Mouse (Mus musculus): ENCODE measurements around the gene Cel. TPM values are rescaled to one million over a fixed set of nuclear protein-coding genes. Genes with fewer than 3 reads are reported as not detected.

Cel gene
- total and polyA plus RNA-seq, 2 experiments from 2014 or later: not detected

DNA sequence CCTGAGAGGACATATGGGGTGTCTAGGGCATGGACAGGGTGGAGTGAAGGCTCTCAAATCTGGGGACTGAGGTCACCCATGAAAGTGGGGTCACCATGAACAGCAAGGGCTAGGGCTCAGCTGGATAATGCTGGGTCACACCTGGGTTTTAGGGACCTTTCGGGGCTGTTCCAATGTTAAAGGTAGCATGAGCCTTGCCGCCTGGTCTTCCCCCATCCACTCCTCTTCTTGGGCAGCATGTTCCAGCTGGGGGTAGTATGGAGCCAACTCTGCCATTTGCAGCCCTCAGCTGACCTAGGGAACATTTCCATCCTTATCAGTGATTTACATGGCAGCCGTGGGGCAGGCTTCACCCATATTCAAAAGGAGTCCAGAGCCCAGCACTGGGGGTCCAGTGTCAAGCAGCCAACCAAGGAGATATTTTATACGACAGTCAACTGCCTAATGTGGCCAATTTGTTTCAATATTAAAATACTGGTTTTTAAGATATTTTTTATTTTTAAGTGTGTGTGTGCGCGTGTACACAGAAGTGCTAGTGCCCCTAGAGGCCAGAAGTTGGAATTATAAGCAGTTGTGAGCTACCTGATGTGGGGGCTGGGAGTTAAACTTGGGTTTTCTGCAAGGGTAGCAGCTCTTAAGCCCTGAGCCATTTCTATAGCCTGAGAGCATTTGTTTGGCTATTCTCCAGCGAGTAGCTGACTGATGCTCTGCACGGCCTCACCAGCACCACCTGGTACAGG lies 43.6 kb upstream of the Cel start:
- Histone ChIP-seq H3K9me3 (ENCODE audit: low read length) (no peaks in the 10 kb centered on the region), H3K27me3 (ENCODE audit: insufficient read depth, low read length) (no peaks in the 10 kb centered on the region), H3K4me2 (ENCODE audit: low read depth, low read length) (no peak overlapping the region), H3K4me1 (ENCODE audit: insufficient read depth, low read length) (no peaks in the 10 kb centered on the region), H3K36me3 (ENCODE audit: insufficient read depth, low read length) (no peaks in the 10 kb centered on the region), H3K27ac (no peak overlapping the region), H3K9ac (replicated peaks; ENCODE audit: low read length) (no peak overlapping the region), H3K4me3 (ENCODE audit: low read length) (no peak overlapping the region)
- ATAC-seq (no peak), DNase-seq (ENCODE audit: low spot score) (peak; percentile 37)
- WGBS: 68% methylated on average over 8 of the region's 8 CpGs
- peak; percentile 46; the same call in 1 of the 2 replicates for TF ChIP-seq CTCF (IDR thresholded peaks at IDR 0.05; ENCODE audit: low read depth)

DNA sequence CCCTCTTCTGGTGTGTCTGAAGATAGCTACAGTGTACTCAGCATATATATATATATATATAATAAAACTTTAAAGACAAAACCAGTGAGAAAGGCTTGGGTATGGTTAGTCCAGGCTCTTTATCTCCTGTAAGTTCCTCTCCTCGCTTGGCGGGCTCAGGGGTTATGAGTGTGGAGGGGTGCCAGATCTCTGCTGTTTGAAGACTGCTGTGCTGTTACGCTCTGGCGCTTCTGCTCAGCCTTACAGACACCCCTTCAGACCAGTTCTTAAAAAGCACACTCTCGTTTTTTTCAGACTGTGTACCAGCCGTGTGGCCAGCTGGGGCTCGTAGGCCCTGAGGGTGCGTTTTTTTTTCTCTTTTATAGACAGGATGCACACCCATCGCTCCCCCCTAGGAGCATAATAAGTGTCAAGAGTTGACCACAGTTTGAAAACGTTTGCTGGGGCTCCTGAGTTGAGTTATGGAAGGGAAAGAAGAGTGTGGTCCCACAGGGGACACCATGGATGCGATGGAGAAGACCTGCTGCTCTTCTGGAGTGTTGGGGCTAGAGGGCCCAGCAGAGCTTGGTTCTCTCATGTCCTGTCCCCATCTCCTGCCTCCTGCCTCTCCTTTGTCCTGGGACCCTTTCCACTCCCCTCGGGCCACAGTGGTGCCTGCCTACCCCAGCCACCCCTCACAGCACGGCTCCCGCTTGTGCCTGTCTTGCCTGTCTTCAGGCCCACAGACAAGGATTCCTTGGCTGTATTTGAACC lies 42.8 kb upstream of the Cel start:
- Histone ChIP-seq H3K36me3 (ENCODE audit: insufficient read depth, low read length) (no peaks in the 10 kb centered on the region), H3K9me3 (ENCODE audit: low read length) (no peaks in the 10 kb centered on the region), H3K27me3 (ENCODE audit: insufficient read depth, low read length) (no peaks in the 10 kb centered on the region), H3K9ac (replicated peaks; ENCODE audit: low read length) (no peak overlapping the region), H3K4me2 (ENCODE audit: low read depth, low read length) (no peak overlapping the region), H3K4me3 (ENCODE audit: low read length) (no peak overlapping the region), H3K4me1 (ENCODE audit: insufficient read depth, low read length) (no peaks in the 10 kb centered on the region), H3K27ac (no peak overlapping the region)
- WGBS: 51% methylated on average over 14 of the region's 14 CpGs
- ATAC-seq (no peak), DNase-seq (ENCODE audit: low spot score) (peak; percentile 25)
- TF ChIP-seq CTCF (IDR thresholded peaks at IDR 0.05; ENCODE audit: low read depth): no peak

DNA sequence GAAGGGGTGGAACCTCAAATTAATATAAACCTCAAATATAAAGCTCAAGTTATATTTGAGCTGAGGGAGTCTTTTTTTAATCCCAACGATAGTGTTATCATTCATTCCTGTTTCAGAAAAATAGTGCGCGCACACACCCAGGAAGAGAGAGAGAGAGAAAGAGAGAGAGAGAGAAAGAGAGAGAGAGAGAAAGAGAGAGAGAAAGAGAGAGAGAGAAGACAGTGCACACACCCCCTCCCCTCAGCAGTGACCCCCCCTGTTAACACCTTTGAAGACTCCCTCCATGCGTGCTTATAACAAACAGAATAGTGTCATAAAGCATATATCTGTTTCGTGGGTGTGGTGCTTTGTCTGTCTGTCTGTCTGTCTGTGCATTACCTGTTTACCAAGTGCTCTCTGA lies 40.3 kb upstream of the Cel start:
- TF ChIP-seq CTCF (IDR thresholded peaks at IDR 0.05; ENCODE audit: low read depth): no peak
- WGBS: 93% methylated on average over 5 of the region's 5 CpGs
- H3K36me3 ChIP-seq (ENCODE audit: insufficient read depth, low read length): no peaks in the 10 kb centered on the region
- no peak overlapping the region for H3K4me3 ChIP-seq (ENCODE audit: low read length)
- ATAC-seq (no peak), DNase-seq (ENCODE audit: low spot score) (no peak)
- H3K27me3 ChIP-seq (ENCODE audit: insufficient read depth, low read length): no peaks in the 10 kb centered on the region
- H3K9me3 ChIP-seq (ENCODE audit: low read length): no peaks in the 10 kb centered on the region
- H3K9ac ChIP-seq (replicated peaks; ENCODE audit: low read length): no peak overlapping the region
- no peak overlapping the region for H3K4me2 ChIP-seq (ENCODE audit: low read depth, low read length)
- H3K4me1 ChIP-seq (ENCODE audit: insufficient read depth, low read length): no peaks in the 10 kb centered on the region
- no peak overlapping the region for H3K27ac ChIP-seq

DNA sequence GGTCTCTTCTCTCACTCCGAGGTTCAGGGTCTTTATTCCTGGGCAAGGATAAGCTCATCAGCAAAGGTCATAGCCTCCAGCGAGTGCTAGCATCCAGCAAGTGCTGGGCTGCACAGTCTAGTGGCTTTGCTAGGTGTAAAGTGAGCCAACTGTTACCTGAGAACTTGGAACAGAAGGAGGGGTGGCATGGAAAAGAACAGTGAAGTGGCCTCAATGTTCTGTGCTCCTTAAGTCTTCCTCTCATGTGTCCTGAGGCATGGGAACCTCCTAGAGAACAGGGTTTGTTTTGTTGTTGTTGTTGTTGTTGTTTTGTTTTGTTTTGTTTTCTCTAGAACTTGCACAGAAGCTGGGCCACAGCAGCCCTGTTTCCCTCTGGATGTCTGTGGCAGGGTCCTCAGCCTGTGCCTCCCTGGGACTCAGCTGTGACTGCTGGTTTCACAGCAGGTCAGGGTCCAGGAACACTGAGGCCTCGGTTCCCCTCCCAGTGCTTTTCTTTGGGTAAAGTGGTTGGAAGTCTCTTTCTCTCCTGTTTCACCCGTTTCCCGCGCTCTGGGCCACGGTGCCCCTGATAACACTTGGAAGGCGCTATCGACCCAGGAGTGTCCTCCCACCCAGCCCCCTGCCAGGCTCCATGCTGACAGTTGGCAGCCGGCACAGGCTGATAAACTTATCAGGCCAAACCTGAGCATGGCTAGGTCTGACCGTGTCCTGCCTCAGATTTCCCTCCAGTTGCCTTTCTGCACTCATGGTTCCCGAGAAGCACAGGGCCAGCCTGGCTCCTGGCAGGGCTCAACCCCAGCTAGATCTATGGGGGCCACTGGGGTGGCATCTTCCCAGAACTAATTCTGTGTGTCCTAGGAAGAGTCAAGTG lies 38.8 kb upstream of the Cel start:
- no peak for ATAC-seq
- DNase-seq (ENCODE audit: low spot score): no peak
- Histone ChIP-seq H3K9me3 (ENCODE audit: low read length) (no peaks in the 10 kb centered on the region), H3K4me3 (ENCODE audit: low read length) (no peak overlapping the region), H3K4me1 (ENCODE audit: insufficient read depth, low read length) (no peaks in the 10 kb centered on the region), H3K27me3 (ENCODE audit: insufficient read depth, low read length) (no peaks in the 10 kb centered on the region), H3K4me2 (ENCODE audit: low read depth, low read length) (no peak overlapping the region), H3K9ac (replicated peaks; ENCODE audit: low read length) (no peak overlapping the region), H3K36me3 (ENCODE audit: insufficient read depth, low read length) (no peaks in the 10 kb centered on the region), H3K27ac (no peak overlapping the region)
- 62% methylated on average over 12 of the region's 12 CpGs for WGBS
- TF ChIP-seq CTCF (IDR thresholded peaks at IDR 0.05; ENCODE audit: low read depth): no peak

DNA sequence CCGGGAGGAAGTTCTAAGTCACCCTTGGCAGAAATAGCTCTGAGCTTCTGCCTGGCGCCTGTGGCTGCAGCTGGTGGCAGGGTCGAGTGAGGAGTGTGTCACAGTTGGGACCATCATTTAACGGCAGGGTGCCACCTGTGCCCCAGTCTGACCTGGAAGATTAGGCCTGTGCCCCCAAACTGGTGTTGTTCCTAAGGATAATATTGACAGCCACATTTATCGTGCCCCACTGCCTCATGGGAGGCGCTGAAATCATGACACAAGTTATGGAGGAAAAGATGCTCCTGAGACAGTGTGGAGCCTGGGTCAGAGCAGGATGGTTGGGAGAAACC lies 36.3 kb upstream of the Cel start:
- Histone ChIP-seq H3K4me2 (ENCODE audit: low read depth, low read length) (no peak overlapping the region), H3K9ac (replicated peaks; ENCODE audit: low read length) (no peak overlapping the region), H3K27me3 (ENCODE audit: insufficient read depth, low read length) (no peaks in the 10 kb centered on the region), H3K27ac (no peak overlapping the region), H3K4me1 (ENCODE audit: insufficient read depth, low read length) (no peaks in the 10 kb centered on the region), H3K9me3 (ENCODE audit: low read length) (no peaks in the 10 kb centered on the region), H3K36me3 (ENCODE audit: insufficient read depth, low read length) (no peaks in the 10 kb centered on the region), H3K4me3 (ENCODE audit: low read length) (no peak overlapping the region)
- ATAC-seq (no peak), DNase-seq (ENCODE audit: low spot score) (no peak)
- TF ChIP-seq CTCF (IDR thresholded peaks at IDR 0.05; ENCODE audit: low read depth): no peak
- WGBS: 78% methylated on average over 6 of the region's 6 CpGs

DNA sequence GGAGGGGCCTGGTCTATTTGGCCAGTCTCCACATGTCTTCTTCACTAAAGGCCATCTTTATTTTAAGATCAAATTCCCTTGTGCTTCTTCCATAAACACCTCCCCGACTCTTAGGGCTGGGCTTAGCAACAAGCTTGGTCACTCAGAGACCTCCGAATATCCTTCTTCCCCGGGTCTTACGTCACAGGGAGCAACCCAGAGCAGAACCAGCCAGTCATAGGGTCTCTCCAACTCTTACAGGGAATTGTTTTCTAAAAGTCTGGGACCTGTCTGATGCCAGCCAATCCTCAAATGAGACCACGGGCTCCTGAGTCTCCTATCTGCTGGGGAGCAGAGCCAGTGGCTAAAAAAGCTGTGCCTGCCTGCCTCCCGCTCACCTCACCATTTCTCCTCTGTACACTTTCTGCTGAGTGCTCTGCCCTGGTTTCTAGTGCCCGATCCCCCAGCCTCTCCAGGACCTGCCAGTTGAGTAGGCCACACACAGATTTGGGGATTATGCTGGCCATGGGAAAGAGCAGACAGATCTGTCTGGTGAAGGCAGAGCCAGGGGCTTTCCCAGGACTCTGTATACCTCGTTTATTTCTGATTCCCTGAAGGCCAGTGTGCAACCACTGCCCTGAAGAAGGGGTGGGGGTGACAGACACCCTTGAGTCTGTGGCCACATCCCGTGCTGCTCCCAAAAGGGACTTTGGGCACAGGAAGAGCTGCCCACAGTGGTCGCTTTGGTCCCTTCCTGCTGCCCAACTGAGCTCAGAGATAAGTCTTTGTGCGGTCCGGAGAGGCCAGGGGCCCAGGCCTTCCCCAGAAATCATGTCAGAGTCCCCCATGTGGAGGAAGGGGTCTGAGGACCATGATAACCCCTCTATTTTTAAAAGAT lies 35.7 kb upstream of the Cel start:
- WGBS: 68% methylated on average over 12 of the region's 12 CpGs
- TF ChIP-seq CTCF (IDR thresholded peaks at IDR 0.05; ENCODE audit: low read depth): no peak

More for the DNA sequence above, 35.7 kb upstream of the Cel start:
- H3K9me3 ChIP-seq (ENCODE audit: low read length): no peaks in the 10 kb centered on the region
- no peak overlapping the region for H3K4me3 ChIP-seq (ENCODE audit: low read length)
- H3K9ac ChIP-seq (replicated peaks; ENCODE audit: low read length): no peak overlapping the region
- no peaks in the 10 kb centered on the region for H3K36me3 ChIP-seq (ENCODE audit: insufficient read depth, low read length)
- no peak overlapping the region for H3K4me2 ChIP-seq (ENCODE audit: low read depth, low read length)
- H3K27me3 ChIP-seq (ENCODE audit: insufficient read depth, low read length): no peaks in the 10 kb centered on the region
- no peaks in the 10 kb centered on the region for H3K4me1 ChIP-seq (ENCODE audit: insufficient read depth, low read length)
- ATAC-seq (no peak), DNase-seq (ENCODE audit: low spot score) (no peak)
- H3K27ac ChIP-seq: no peak overlapping the region

Data from hindbrain, postnatal 0 days (tissue).